ENCODE assay signal across 8 mouse cellular contexts in genomic region chr11:118740001-118740400, GRCm38 (mm10).
DNase-seq lines count a peak whose midpoint lies in the region; ATAC-seq and TF ChIP-seq lines count a peak whose summit lies in the region.

No protein-coding gene starts in this region.

- H3K4me3 ChIP-seq in C2C12 (ENCODE audit: insufficient read depth, poor library complexity, severe bottlenecking), result no peak overlapping the region
- no peak overlapping the region for H3K4me3 ChIP-seq in kidney, postnatal 0 days (replicated peaks; ENCODE audit: low read depth, low read length)
- no peak overlapping the region for H3K4me3 ChIP-seq in liver, postnatal 0 days (ENCODE audit: low read depth, low read length)

- peak; percentile 63 for DNase-seq in Muller cell, postnatal 12 days (ENCODE audit: inconsistent ontology term)
- DNase-seq in cerebellum, postnatal 14 days, result peak; percentile 89 to 92
- peak; percentile 82 for DNase-seq in gastrocnemius, postnatal 10 days
- peak; percentile 69 for DNase-seq in kidney, postnatal 0 days (ENCODE audit: low spot score)
- DNase-seq in liver, postnatal 0 days, result peak; percentile 67
- DNase-seq in ovary, adult 18-20 months (ENCODE audit: low spot score), result peak; percentile 16
- DNase-seq in yolk sac, embryonic 10.5 days (ENCODE audit: low spot score), result peak; percentile 23

- peak; percentile 54 for TF ChIP-seq CTCF in C2C12 (IDR thresholded peaks at IDR 0.05; ENCODE audit: control insufficient read depth, insufficient read depth, insufficient read length)
- TF ChIP-seq CTCF in kidney, postnatal 0 days (IDR thresholded peaks at IDR 0.05; ENCODE audit: low read depth), result peak; percentile 79
- peak; percentile 84 for TF ChIP-seq CTCF in liver, postnatal 0 days (IDR thresholded peaks at IDR 0.05; ENCODE audit: low read depth)

- H3K79me2 ChIP-seq in C2C12 (ENCODE audit: control insufficient read depth, insufficient read depth), result no peaks in the 10 kb centered on the region

- H3K27ac ChIP-seq in kidney, postnatal 0 days, result no peak overlapping the region
- no peak overlapping the region for H3K27ac ChIP-seq in liver, postnatal 0 days (ENCODE audit: low read depth)

- H3K9ac ChIP-seq in kidney, postnatal 0 days (ENCODE audit: low read depth, low read length), result no peak overlapping the region
- H3K9ac ChIP-seq in liver, postnatal 0 days (replicated peaks), result no peak overlapping the region

- no peak for ATAC-seq in kidney, postnatal 0 days (replicated peaks; ENCODE audit: low FRiP score, low read depth)
- ATAC-seq in liver, postnatal 0 days, result no peak

- WGBS in kidney, postnatal 0 days, result 18% methylated on average over 6 of the region's 6 CpGs
- 14% methylated on average over 6 of the region's 6 CpGs for WGBS in liver, postnatal 0 days (ENCODE audit: insufficient replicate concordance)

- TF ChIP-seq EP300 in liver, postnatal 0 days (IDR thresholded peaks at IDR 0.05; ENCODE audit: low read depth), result no peak

- no peak overlapping the region for H3ac ChIP-seq in C2C12 (ENCODE audit: control insufficient read depth, insufficient read length, low read depth)

- H3K79me3 ChIP-seq in C2C12 (ENCODE audit: low read depth), result no peaks in the 10 kb centered on the region

- H3K27me3 ChIP-seq in C2C12 (ENCODE audit: control insufficient read depth, insufficient read depth, insufficient read length), result peaks cover 48% of the 10 kb centered on the region
- H3K27me3 ChIP-seq in kidney, postnatal 0 days (ENCODE audit: insufficient read depth, low read length), result peaks cover 5% of the 10 kb centered on the region; the same call in 1 of the 2 replicates
- peaks cover 15% of the 10 kb centered on the region for H3K27me3 ChIP-seq in liver, postnatal 0 days (ENCODE audit: insufficient read depth, low read length)

- H3K4me1 ChIP-seq in kidney, postnatal 0 days (replicated peaks; ENCODE audit: insufficient read depth, low read length), result 0 out of 2 replicates have a peak, but pooled peaks cover 5% of the 10 kb centered on the region
- H3K4me1 ChIP-seq in liver, postnatal 0 days (ENCODE audit: insufficient read depth), result no peaks in the 10 kb centered on the region

- no peaks in the 10 kb centered on the region for H3K9me3 ChIP-seq in kidney, postnatal 0 days (replicated peaks; ENCODE audit: low read length)
- no peaks in the 10 kb centered on the region for H3K9me3 ChIP-seq in liver, postnatal 0 days (ENCODE audit: low read length)

- H3K4me2 ChIP-seq in kidney, postnatal 0 days (ENCODE audit: low read length), result no peak overlapping the region
- H3K4me2 ChIP-seq in liver, postnatal 0 days (ENCODE audit: low read depth, low read length), result no peak overlapping the region

- H3K36me3 ChIP-seq in C2C12 (ENCODE audit: control insufficient read depth, insufficient read depth), result no peaks in the 10 kb centered on the region
- H3K36me3 ChIP-seq in kidney, postnatal 0 days (ENCODE audit: insufficient read depth, low read length), result no peaks in the 10 kb centered on the region
- H3K36me3 ChIP-seq in liver, postnatal 0 days (replicated peaks; ENCODE audit: insufficient read depth, low read length), result no peaks in the 10 kb centered on the region

TF ChIP-seq in C2C12, 6 proteins besides CTCF, POLR2A, EP300 and RAD21:
- TF ChIP-seq USF1 (IDR thresholded peaks at IDR 0.05; ENCODE audit: low read depth) (no peak), MAX (IDR thresholded peaks at IDR 0.05) (no peak), CEBPB (IDR thresholded peaks at IDR 0.05; ENCODE audit: low read depth) (no peak), FOSL1 (IDR thresholded peaks at IDR 0.05; ENCODE audit: insufficient read depth, low read length, poor library complexity, severe bottlenecking) (no peak), MYOD1 (IDR thresholded peaks at IDR 0.05; ENCODE audit: control insufficient read depth, insufficient read length, low read depth) (no peak)

Comparison
In these comparisons a context has a peak if more than half of its experiments do, and no peak if none do; other contexts are left out.
1. DNase-seq: peak in every context shown above with its lines; median percentile 90 in cerebellum, postnatal 14 days; 82 in gastrocnemius, postnatal 10 days; 69 in kidney, postnatal 0 days; 67 in liver, postnatal 0 days; 63 in Muller cell, postnatal 12 days; 23 in yolk sac, embryonic 10.5 days; 16 in ovary, adult 18-20 months.